Mouse (Mus musculus) adrenal gland, postnatal 4 days (tissue): ENCODE data around the gene AA986860. TPM values are rescaled to one million over a fixed set of nuclear protein-coding genes. Genes with fewer than 3 reads are reported as not detected.

Source experiments
- DNase-seq, 2 experiments: peaks; one replicate each; pipeline ENCODE4 v3.0.0; 2021 to 2022; ENCODE audit warnings: low spot score in 2 of 2, mixed read lengths in 2 of 2
- long read RNA-seq, 2 experiments: library from polyadenylated mRNA; stranded (forward); transcript quantifications; one replicate each; pipeline ENCODE4 v2.0.0; 2021
- total RNA-seq, 2 experiments: library from RNA; stranded (reverse); gene quantifications; 2 replicates each; pipeline ENCODE4 v1.2.3; 2021

Gene AA986860
- total RNA-seq: 1 to 10 TPM; 2.0 to 3.3 TPM
- long read RNA-seq, experiment 1, partial matches to known transcripts: 0 of 3 reads
- long read RNA-seq, experiment 1, other reads (novel, unspliced or antisense): 2 of 3 reads
- long read RNA-seq, experiment 2, partial matches to known transcripts: 0 of 3 reads
- long read RNA-seq, experiment 2, other reads (novel, unspliced or antisense): 3 of 3 reads

DNA sequence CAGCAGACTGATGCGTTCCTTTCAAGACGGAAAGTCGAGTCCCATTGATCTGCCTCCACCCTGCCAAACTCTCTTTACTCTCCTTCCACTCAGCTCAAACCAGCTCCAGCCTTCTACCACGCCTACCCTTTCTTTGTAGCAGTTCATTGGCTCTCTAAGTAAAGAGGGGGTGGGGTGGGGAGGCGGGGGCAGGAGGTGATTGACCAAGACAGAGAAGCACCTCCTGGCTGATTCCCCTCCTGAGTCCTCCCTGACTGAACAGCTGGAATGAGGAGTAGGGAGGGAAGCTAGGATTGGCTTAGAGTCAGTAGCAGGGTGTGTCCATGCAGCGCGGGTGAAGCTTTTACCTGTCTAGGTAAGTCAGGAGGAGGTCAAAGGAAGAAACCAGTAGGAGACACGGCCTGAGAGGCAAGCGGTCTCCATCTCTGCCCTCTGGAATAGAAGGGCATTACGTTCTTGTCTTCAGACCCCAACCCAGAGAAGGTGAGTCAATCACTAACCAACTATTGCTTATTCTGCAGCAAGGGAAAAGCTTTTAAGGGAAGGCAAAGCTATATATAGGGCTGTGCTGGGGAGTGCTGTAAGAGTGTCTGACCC is at the start of gene AA986860:
AA986860 (plus strand) TSS at position 236 of the 597 bp plus-strand sequence.
- DNase-seq: no peak

DNA sequence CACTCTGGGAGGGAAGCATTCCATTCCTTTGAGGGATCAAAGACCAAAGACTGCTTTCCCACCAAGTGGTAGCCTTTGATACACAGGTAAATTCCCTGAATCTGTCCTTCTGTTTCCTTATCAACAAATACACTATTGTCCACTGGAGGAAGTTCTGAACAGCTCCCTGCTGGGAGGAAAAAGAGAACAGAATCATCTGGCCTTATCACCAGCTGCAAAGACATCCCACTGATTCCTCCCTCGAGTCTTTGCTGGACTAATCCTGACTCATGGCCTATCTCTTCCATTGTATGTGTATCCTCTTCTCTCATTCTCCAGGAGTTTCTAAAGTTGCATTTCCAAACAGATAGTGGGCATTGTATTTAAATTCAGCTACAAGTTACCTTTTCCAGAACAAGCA is 47.9 kb upstream of the AA986860 start:
- DNase-seq: no peak

DNA sequence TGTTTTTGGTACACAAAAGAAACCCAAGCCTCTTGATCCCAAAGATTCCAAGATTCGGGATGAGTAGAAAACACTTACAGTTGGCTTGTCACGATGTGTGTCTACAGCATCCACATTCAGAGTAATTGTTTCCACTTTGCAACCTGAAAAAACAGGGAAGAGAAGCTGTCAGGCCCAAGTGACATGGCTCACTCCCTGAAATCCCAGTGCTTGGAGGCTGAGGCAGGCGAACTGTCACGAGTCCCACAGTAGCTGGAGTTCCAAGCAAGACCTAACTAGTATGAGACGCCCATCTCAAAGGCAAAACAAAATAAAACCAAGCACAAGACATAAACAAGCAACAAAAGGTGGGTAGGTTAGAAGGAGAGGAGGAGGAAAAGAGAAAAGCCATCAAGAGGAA is 33.2 kb upstream of the AA986860 start:
- no peak for DNase-seq

DNA sequence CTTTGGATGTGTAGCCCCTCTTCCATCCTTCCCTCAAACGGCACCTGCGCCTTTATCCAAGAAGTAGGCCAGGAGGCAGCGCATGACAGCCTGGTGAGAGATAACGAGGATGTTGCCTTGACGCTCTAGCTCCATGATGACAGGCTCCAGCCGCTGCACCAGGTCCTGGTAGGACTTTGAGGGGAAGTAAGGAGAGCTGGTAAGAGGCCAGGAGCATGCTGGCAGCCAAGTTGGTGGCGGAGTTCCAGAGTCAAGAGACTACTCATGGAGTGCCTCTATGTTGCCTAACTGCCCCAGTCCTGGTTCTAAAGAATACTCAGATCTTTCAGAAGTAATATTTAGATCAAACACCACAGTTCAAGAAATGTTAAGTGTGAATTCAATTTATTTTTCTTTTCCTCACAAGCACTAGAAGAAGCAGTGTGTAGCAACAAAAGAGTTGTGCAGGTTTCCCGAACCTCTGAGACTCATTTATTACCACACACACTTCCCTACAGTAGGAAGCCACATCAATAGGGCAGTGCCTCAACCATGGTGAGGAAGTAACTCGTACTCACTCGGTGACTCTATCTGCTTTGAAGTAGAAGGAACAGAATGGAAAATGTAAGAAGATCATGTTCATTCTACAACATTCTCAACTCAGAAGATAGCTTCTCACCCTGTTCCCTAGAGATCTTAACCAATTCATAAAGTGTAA is 31.7 kb upstream of the AA986860 start:
- DNase-seq: no peak

DNA sequence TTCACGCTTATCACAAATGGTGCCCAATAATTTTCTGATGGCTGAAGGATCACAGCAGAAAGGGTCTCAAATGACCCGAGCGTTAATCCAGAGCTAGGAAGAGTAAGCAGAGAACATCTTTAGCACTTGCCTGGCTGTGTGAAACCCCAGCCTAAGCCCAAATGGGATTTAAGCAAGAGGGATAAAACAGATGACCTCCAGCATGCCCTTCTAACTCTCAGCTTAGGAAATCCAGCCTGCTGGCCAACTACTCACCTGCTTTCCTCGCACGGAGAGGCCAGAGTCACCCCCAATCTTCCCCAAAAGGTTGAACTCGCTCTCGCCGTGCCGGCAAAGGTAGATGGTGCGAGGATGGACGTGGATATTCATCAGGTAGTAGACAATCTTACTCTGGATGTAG is 29.8 kb upstream of the AA986860 start:
- no peak for DNase-seq

DNA sequence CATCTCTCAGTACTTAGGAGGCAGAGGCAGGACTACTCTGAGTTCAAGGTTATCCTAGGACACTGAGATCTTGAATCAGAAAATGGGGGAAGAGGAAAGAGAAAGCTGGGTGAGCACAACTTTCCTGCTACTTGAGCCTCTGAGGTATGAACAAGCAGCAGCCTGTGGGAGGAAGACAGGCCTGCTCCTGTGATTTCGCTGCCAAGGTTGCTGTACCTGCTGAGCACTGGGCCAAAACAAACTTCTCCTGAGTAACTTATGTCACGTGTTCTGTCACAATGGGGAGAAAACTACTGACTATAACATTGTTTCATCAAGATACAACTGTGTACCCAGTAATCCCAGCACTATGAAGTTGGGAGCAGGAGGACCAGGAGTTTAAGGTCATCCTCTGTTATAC is 28.2 kb upstream of the AA986860 start:
- no peak for DNase-seq

DNA sequence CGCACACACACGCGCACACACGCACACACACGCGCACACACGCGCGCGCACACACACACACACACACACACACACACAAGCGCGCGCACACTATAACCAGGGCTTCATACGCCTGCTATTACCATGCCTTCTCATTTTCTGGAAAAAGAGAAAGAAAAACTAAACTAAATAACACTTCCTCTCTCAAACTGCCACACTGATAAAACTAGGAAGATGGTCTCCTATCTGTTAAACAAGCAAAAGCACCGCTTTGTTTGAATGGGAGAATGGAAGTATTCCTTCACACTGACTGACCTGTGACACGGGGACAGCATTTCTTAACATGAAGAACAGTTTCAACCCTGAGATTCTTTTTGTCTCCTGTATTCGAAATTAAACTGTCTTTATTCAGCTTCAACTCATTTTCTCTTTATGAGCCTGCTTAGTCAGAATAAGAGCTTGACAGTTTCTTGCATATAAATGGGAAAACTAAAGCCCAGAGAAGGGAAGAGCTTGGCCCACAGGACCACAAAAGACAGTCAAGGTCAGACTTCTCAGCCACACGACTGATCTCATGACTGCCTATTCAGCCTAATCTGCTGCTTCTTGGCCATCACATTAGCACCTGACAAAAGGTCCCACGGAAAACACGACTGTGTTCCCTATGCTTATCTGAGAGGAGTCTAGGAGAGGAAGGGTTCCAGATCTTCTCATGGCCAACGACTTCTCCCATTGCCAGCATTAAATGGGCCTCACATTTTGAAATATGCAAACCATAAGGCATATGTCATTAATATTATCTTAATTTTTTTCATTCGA is 21.3 kb upstream of the AA986860 start:
- no peak for DNase-seq

DNA sequence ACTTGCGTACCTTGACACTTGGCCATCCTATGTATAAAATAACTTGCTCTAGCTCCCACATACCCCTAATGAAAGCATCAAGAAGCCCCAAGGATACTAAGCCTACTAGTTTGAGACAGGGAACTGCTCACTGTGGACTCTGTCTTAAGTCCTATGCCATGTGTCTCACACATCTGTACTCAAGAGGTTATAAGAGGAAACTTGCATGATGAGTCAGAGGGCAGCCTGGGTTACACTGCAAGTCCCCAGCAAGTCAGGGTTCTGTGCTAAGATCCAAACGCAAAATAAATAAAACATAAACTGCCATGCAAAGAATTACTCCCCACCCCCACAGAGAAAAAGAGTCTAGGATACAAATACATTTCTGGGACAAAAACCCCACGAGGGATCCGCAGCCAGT is 17.7 kb upstream of the AA986860 start:
- no peak for DNase-seq

DNA sequence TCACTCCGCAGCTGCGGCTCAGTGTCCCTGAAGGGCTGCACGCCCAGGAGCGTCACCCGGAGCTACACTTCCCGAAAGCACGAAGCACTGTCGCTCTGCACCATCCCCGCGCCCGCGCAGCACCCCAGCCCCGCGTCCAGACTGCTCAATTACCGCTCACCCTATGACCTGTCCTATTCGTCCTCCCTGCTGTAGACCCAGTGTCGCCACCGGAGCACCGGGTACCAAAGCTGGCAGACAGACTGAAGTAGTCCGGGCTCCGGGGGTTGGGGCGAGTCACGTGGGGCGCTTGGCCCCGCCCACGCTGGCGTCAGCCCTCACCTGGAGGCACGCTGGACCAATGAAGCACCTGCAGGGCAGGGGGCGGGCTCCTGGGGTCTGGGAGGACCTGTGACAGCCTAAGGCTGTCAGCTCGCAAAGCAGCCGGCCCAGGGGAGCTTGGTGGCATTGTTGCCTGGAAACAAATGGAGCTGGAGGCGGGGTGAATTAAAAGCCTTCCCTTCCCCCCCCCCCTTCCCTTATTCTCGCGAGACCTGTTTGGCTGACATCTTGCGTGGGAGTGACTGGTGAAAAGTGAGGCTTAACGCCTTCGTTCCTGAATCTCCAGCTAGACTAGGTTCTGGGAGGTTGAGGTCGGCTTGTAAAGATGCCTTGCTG is 16.1 kb upstream of the AA986860 start, which contains the start of gene Gm29427:
Gm29427 (minus strand) TSS at position 239 of the 657 bp plus-strand sequence.
- peak; percentile 74 to 79 for DNase-seq

DNA sequence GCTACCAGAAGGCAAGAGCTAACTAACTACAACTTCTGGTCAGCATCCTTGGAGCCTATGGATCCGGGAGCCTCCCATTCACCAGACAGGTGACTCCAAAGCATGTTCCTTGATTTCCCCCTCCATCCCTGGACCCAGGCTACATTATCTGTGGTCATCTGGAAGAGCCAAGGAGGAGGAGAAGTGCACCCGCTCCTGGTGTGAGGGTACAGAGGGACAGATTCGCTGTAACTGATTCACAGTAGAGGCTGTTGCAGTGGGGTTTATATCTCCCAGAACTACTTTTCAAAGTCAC is 15.6 kb upstream of the AA986860 start:
- no peak for DNase-seq

DNA sequence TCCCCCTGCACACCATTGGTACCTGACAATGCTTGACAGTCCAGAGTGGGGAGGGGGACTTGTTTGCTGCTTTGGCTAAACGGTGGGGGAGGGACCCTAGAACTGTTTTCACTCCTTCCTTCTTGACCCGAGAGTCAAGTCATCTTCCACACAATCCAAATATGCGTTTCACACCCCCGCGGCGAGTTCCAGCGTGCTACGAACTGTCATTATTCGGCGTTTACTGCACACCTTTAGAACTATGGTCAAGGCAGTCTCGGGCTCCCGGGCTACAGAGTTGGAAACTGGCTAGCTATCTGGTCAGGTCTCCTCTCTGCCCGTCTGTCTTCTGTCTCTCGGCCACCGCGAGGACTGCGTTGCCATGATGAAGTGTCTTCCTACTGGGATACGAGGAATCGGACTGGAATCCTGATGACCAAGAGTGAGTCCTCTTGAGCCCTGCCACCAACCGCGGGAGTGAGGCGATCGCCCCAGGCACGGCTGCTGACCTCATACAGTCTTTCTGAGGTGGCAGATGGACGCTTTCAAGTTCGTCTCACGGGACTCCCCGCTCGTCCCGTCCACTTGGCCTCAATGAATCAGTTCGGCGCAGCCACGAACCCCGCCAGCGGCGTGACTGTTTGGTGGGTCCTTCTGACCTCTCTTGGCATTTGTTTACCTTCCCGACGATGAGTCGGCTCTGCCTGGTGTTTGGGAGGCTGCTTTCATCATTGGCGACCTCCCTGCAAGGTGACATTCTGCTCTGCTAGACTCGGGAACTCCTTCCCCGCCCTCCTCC is 15.1 kb upstream of the AA986860 start:
- no peak for DNase-seq

DNA sequence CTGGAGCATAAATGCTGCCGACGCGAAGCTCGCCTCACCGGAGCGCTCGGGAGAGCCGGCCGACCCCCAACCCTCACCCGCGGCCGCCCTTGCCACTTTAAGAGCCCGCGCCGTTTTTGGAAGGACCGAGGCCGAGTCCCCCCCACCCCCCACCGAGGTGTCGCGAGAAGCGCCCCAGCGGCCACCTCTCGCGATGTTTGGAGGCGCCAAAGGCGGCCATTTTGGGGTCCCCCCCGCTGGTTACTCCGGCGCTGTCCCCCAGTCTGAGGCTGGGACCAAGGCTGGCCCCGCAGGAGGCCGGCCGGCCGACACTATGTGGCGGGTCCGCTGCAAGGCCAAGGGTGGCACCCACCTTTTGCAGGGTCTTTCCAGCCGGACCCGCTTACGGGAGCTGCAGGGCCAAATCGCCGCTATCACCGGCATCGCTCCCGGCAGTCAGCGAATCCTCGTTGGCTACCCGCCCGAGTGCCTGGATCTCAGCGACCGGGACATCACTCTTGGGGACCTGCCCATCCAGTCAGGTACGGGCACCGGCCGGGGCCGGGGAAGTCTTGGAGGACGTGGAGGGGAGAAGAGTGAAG is 14.4 kb upstream of the AA986860 start, which contains the start of gene Yod1:
Yod1 (plus strand) TSS at position 37 of the 581 bp plus-strand sequence.
- DNase-seq: peak; percentile 85 to 86

DNA sequence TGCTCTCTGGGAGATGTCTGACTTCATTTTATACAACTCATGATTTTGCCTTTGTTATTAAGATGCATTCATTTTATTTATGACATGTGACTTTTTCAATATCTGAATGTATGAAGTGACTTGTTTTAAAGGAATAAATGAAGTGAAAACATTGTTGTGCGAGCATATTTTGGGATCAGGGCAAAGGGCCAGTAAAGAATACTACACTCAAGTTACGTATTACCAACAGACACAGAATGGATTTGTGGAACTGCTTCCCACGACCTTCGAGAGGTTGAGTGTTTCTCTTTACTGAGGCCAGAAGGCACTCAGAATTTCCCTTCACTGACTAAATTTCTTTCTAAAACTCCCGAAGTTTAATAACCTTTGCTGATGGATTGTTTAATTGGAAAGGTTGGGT is 7.6 kb upstream of the AA986860 start:
- DNase-seq: no peak

DNA sequence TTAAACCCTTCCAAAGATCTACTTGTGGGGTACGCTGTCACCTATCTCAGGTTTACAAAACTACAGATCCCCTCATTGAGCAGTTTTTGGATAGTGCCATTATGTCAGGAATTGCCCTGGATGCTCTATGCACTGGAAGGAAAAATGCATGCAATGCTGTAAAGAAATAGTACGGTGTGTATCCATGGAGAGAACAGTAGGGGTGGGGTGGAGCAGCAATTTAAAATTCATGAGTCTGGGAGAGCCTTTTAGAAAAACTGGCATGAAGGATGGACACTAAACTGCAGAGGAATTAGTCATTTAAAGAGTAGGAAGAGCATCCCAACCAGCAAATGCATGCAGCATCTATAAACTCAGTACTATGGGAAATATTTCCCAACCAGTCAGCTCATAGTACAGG is 5.4 kb upstream of the AA986860 start:
- DNase-seq: no peak

DNA sequence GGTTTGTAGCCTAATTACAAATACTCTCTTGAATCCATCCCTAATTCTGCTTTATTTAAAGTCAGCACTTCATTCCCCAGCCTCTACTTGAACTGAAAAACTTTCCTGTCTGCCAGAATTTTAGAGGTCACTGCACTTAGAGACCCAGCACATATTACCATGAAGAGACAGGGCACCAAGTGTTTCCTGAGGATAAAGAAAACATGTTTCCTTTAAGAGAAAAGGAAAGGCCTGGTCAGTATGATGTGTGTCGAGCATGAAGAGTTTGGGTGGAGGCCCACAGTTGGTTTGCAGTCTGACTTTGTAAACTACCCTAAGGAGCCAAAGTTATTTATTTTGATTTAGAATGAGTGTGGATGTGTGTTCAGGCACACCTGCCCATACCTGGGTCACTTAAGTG is 3.7 kb upstream of the AA986860 start:
- no peak for DNase-seq

DNA sequence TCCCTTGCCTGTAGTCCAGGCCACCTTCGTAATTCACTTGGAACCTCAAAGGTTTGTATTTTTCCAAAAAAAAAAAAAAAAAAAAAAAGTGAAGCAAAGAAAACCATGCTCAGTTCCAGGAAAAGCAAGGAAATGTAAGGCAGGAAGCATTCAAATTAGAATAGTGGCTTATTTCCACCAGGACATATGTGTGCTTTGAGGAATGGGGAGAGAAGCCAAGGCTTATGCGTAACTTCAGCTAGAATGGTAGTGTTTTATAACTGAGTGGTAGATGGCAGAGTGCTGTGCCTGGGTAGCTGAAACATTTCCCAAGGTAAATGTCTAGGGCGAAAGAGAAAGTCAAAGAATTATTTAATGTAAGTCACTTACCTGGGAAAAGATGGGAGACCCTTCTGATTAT is 3.1 kb upstream of the AA986860 start:
- DNase-seq: no peak

DNA sequence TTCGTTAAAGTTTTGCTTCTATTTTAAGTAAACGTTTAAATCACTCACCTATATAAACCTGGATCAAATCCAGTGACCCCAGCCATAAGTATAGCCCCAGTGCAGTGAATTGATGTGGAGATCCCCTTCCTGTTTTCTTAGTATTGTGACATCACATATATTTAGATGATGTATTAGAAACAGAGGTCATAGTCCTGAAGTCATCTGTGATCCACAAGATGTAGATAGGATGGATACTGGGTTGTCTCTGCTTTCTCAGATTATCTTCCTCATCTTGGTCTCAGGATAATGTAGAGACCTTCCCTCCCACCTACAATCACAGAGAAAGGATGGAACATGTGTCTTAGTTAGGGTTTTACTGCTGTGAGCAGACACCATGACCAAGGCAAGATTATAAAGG is 2.6 kb upstream of the AA986860 start, which contains the start of gene Pfkfb2:
Pfkfb2 (minus strand) TSS at position 101 of the 400 bp plus-strand sequence.
- DNase-seq: no peak

DNA sequence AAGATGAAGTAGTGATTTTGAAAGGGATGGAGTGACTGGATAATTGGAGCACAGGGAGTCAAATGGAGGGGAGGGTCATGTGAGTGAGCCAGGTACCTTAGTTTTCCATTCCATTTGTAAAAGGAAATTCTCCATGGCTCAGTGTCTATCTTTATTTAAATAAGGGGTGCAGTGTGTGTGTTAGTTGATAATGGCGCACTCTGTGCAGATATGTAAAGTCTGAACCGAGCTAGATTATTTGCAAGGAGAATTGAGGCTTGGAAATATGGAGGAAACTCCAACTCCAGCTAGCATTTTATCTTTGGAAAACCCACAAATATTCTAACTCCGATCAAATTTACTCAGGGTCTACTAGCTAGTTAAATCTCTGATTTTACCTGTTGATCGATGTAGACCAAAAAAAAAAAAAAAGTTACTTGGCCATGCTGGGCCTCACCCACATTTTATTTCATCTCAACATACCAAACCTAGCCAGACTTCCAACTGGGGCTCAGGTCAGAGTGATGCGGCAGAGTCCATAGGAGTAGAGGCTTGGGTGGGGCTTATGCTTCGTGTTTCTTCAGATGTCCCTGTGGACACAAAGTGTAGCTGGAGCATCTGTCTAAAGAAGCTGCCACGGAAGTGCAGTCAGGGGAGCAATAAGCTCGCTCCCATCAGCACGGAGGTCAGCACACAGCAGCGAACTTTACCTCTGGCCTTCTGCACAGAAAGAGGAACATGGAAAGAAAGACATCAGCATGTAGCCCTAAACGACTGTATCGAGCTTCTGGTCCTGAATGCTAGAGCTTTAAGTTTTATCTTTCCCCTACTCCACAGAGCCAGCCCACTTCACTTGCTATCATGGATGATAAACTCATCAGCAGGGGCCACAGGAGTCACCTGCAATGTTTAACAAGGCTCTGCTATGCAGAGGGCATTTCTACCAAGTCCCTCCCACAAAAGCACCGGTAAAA is 1.2 kb downstream of the AA986860 start:
- DNase-seq: no peak

DNA sequence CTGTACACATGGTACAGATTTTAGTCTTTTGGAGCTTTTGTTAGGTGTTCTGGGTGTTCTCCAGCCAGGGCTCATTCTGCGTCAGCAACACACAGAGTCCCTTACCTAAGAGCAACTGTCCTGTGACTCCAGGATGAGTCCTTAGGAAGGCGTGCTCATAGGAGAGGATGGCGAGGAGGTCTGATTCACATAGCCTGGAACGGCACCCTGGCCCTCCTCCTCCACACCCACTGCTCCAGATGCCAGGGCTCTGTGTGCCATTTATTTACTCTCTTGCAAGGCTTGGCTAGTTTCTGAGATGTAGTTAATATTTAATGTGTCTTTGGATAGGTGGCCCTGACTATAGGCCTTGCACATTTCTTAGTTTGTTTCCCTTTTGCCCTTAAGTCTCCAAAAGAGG is 1.9 kb downstream of the AA986860 start:
- DNase-seq: no peak
